Mouse (Mus musculus) left cerebral cortex, adult 9 months (tissue): Measurements from ENCODE around the gene Kmt5b.
A peak's percentile ranks its signal among the peaks of the same experiment; 100 is the strongest.

Experiments
- DNase-seq, 2 experiments: peaks; one replicate each; pipeline ENCODE4 v3.0.0; 2022; ENCODE audit warnings: low spot score in 2 of 2

The Kmt5b gene

DNA sequence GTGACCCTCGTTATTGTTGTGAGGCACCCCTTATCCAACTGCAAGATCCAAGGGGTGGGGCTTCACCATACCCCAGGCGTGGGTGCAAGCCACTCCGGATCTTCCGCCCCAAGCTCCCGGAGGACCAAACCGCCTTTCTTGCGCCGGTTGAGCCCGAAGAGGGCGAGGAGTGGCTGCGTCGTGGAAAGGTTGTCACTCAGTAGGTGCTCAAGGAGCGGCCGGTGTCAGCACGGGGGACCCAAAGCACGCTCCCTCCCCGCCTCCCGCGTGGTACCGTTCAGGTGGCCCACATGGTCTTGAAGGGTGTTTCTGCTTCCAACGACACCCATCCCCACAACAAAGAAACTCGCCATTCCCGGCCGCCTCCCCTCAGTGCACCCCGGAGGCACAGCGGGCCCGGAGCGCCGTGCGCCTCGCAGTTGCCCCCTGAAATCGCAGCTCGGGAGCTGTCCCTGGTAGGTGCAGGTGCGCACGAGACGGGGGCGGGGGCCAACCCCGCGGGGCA is at the start of gene Kmt5b:
Kmt5b (plus strand) TSS at position 146 of the 505 bp plus-strand sequence.
- DNase-seq: peak in 1 of 2 experiments; percentile 67

DNA sequence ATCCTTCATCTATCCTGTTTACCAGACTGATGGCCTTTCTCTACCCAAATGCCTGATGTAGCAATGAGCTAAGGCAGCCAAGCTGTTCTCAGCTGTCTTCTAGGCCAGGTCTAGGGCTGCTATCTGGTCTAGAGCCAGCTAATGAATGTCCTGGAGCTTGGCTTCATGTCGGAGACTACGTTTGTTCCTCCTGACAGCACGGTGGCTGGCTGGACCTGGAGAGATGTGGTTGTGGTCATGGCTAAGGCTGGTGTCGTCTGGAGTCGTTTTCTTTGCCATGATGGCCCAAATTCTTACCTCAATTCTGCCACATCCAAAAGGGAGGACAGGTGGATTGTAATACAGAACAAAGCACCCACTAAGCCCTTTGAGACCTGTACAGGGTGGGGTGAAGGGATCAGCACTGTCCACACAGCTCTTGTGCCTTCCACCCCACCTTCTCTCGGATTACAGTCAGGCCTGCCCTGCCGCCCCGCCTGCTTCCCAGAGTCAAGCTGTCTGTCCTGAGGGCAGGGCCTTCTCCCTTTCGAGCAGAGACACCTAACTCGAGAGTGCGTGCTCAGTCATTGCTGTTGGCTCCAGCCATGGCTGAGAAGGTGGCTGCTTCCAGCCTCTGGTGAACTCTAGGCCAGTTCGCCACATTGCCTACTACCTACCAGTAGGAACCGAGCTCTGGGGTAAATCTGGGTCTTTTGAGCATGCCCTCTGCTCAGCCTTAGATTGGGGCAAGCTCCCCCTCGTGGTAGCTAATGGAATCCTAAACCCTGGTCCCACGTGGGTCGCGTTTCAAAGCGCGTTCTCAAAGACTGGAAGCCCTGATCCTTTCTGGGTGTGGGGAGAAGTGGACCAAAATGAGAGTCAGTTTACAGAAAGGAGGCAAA is 48.5 kb upstream of the Kmt5b start:
- peak in 1 of 2 experiments; percentile 76 for DNase-seq

DNA sequence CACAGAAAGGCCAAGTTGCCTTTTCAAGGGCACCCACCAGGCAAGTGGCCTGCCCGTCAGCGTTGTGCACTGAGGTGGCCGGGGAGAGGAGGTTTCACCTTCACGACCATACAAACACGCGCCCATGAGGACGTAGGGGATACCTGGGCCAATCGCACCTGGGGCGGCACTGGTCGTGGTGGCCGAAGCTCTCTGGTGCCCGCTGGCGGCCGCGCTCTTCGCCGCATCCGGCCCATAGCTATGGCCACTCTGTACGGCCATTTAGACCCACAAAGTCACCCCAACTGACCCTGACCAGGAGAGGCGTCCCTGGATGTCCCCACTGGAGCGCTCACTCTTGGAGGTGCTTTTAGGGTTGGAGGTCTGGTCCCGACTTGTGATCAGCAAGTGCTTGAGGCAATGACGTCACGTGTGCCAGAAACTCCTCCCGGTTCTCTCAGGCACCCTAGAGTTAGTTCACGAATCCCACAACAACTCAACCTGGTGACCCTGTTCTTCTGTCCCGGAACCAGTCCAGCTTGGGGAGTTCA is 47.8 kb upstream of the Kmt5b start:
- DNase-seq: peak in 1 of 2 experiments; percentile 63

DNA sequence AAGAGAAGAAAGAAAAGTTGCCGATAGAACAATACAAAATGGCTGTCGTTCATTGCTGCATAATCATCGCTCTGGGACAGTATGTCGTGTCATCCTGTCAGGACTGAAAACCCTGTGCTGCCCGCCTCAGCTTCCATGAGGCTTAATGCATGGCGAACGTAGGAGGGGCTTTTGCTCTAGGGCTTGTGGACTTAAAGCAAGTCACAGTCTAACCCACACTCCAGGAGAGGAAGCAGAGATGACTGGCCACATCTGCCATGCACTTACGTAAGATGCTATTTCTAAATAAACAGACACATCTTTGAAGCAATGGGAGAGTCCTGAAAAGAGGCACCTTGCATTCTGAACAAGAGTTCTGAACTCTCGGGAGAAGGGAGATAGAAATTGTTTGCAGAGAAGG is 44.1 kb upstream of the Kmt5b start:
- no peak for DNase-seq

DNA sequence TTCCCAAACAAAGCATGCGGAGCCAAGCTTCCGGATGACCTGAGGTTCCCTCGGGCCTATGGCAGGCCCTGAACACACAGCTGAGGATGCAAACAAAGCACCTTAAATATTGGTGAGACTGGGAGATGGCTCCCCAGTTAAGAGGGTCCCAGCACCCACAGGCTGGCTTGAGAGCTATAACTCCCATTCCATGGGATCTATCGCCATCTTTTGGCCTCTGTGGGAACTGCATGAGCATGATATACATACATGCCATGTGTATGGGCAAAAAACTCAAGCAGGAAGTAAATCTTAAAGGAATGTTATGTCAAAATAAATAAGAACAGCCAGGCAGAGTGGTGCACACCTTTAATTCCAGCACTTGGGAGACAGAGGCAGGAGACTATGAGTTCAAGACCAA is 43.3 kb upstream of the Kmt5b start:
- DNase-seq: no peak

DNA sequence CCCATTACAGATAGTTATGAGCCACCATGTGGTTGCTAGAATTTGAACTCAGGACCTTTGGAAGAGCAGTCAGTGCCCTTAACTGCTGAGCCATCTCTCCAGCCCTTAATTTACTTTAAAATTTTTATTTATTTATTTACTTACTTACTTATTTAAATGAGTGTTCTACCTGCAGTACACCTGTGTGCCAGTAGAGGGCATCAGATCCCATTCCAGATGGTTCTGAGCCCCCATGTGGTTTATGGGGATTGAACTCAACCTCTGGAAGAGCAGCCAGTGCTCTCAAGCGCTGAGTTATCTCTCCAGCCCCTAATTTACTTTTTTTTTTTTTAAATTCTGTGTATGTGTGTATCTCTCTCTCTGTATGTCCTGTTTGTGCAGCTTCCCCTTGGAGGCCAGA is 42.4 kb upstream of the Kmt5b start:
- peak in 1 of 2 experiments; percentile 75 for DNase-seq

DNA sequence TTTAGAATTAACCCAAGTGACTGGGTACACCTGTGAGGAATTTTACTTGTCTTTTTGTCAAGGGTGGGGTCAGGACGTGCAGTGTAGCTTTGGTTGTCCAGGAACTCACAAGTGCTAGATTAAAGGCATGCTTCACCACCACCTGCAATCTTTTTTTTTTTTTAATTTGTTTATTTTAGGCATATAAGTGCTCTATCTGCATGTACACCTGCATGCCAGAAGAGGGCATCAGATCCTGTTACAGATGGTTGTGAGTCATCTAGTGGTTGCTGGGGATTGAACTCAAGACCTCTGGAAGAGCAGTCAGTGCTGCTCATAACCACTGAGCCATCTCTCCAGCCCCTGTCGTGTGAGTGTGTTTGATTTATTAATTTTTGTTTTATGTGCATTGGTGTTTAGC is 38.3 kb upstream of the Kmt5b start:
- no peak for DNase-seq

DNA sequence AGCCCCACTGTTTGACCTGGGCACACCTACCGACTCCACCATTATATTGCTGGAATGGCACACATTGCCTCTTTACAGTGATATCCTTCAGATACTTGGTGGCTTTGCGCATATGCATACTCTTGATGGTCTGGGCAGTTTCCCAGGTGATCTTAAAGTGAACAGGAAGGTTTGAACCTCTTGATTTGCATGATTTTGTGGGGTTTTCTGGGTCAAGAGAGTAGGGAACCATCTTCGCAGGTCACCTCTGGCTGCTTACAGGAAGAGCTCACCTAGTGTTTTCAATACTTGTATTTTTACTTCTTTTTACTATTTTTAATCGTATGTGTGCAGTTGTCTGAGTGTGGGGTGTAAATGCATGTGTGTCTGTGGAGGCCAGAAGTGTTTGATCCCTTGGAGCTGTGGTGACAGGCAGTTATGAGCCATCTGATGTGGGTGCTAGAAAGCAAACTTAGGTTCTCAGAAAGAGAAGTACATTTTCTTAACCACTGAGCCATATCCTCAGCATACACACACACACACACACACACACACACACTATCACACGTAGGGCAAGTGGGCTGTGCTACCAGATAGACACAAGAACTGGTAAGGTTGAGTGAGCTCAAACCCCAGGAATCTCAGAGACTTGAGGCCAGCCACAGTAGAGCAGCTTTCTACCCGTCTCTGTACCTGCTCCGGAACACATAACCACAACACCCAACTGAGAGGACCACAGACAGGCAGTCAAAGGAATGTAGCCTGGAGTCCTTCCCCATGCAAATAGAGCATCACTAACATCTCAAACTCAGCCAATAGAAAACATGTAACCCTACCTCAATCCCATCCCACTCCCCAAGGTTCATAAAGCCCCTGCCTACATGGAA is 36.2 kb upstream of the Kmt5b start:
- no peak for DNase-seq

DNA sequence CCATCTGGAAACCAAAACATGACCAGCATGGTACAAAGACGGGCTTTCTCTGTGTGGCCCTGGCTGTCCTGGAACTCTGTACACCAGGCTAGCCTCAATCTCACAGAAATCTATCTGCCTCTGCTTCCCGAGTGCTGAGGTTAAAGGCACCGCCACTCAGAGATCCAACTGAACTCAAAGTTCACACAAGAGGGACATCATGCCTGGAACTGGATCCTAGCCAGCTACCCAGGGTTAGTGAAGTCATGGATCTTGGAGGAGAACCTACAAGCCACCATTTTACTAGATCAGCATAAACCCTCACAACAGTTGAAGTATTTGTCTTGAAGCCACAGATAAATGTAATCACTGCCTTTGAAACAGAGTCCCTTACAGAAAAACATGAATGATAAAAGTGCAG is 31.2 kb upstream of the Kmt5b start:
- DNase-seq: no peak

DNA sequence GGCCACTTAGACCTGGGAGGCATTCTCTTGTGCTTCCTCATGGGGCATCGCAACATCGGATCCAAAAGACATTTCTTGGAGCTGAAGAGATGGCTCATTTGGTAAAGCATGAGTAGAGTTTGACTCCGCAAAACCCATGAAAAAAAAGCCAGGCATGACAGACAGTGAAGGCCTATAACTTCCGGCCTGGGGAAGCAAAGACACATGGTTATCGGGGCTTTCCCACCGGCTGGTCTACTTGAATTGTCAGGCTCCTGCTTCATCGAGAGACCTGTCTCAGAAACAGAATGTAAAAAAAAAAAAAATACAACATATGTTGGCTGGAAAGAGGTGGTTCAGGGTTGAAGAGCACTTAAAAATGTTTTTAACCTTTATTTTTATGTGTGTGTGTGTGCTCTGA is 27.6 kb upstream of the Kmt5b start:
- DNase-seq: no peak

DNA sequence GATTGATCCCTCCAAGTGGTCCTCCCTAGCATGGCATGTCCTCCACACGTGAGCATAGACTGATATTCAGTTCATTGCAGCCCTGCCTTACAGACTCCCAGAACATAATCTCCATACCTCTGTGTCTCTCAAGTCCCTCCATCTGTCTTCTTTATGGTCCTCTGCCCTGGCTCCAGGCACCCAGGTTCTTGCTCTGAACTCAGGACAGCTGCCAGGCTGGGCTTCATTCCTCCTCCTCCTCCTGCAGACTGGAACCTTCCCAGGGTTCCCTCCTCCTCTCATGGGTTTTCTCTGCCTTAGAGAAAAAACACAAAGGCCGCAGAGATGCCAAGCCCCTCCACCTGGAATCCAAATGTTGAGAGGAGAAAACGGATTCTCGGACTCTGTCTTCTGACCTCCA is 24.5 kb upstream of the Kmt5b start:
- DNase-seq: no peak

DNA sequence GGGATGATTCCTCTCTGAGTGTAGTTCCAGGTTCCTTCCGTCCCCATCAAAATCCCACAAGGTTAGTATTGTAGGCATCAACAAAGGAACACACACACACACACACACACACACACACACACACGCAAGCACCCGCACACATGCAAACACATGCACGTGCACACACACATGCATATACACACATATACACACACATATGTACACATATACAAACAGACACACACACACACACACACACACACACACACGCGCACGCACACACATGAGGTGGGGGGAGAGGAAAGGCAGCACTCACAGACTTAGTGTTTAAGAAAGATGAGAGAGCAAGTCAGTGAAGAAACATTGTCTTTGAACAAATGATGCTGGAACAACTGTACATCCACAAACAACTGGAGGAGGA is 23.9 kb upstream of the Kmt5b start:
- DNase-seq: no peak

DNA sequence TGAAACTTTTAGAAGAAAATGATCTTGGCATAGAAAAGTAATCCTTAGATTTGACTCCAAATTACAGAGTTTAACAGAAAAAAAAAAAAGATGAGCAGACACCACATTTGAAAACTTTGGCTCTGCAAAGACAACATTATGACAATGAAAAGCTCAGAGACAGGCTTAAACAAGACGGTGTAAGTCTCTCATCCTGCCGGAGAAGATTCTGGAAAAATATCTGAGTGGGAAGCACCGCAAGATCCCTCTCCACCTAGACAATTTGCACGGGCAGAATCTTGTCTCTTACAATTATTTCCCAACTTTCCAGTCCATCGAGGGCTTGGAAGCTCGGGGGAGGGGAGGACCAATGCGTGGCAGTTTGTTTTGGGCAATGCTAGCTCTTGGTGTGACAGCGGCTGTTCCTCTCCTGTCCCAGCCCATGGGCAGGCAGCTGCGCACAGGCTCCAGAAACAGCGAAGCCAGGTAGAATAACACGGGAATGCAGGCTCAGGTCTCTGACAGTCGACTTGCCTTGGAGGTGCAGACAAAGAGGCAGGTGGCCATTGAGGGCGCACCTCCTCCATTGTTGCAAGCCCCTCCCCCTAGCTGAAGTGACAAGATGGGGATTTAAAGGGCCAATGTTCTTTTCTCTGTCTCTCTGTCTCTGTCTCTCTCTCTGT is 23.2 kb upstream of the Kmt5b start:
- DNase-seq: peak in 1 of 2 experiments; percentile 42

DNA sequence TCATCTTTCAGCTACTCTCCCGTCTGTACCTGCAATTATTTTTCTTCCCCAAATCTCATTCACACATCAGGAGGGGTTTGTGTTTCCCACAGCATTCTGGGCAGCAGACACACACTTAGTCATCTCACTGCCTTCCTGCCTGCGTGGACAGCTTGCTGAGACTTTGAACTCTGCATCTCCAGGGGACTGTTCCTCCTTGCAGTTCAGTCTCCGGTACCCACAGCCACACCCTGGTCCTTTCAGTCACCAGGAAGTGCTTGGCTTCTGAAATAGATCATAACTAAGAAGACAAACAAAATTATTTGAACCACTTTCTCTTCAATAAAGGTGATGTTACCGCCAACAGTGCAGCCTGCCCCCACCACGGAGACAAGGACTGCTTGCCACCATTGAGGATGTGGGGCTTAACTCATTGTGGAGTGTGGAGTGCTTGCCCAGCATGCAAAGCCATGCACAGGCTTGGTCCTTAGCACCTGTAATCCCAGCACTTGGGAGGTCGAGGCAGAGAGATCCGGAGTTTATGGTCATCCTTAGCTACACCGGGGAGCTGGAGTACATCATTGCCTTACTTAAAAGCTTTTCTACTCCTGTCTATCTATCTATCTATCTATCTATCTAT is 14.5 kb upstream of the Kmt5b start:
- DNase-seq: no peak

DNA sequence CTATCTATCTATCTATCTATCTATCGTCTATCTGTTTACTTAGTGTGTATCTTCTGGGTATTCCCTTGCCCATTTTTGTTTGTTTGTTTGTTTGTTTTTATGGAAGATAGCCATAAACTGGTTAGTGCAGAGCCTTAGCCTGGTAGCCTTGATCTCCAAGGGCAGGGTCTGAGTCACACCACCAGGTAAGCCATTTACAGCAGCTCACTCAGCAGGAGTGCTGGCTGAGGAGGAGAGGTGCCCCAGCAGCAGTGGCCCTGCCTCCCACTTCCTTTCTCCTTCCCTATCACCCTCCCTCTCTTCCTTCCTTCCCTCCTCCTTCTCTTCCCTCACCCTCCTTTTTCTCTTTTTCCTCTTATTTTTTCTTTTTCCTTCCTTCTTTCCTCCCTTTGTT is 14.0 kb upstream of the Kmt5b start:
- DNase-seq: no peak

DNA sequence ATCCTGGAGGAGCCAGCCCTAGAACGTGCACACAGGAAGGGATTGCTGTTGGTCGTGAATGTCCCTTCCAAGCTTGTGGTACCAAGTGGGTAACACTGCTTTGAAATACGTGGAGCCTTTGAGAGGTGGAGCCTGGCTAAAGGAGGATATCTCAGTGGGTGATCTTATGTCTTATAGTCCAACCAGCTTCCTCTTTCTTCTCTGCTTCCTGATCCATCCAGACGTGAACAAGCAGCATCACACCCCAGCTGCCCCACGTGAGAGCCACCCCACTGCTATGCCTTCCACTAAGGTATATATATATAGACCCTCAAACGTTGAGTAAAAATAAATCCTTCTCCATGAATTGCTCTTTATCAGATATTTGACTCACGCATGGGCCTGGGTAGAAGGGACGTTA is 13.5 kb upstream of the Kmt5b start:
- DNase-seq: no peak

DNA sequence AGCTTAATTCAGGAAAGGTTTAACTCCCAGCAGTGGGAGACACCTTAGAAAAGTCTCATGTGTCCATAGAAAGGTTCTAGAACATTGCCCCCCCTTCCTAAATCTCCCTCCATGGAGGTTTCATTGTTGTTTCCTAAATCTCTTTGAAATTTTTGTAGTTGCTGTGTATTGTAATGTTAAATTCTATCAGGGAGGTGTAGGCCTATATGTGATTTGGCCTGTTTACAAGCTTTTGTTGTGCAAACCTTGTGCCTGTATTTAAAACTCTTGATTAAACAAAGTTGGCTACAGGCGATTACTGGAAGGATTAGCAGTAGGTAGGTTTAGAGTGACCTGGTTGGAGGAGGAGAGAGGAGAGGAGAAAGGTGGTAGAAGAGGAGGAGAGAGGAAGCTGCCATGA is 9.4 kb upstream of the Kmt5b start:
- DNase-seq: no peak

DNA sequence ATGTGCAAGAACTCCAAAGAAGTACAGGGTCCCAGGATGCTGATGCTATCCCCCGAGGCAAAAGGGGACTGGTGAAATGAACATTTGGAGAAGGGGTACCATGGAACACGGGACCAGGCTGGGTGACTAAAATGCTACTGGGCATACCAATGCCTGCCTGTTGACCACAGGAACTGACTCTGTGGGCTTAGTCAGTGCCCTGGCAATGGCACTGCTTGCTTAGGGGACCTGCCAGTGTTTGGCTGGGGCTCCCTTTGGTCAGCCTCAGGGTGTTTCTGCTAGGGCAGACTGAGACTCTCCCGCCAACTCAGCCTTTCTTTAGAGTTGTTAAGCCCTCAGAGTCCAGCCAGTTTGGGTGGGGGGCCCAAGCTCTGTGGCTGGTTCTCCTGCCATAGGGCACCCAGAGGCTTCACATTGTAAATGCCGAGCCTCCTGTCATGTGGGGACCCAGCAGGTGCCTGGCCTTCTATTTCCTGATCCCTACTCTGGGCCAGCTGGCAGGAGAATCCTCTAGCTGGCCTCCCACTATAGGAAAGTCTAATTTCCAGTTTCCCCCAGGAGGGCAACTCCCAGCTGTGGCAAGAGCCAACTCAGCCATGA is 1.9 kb upstream of the Kmt5b start:
- DNase-seq: no peak

DNA sequence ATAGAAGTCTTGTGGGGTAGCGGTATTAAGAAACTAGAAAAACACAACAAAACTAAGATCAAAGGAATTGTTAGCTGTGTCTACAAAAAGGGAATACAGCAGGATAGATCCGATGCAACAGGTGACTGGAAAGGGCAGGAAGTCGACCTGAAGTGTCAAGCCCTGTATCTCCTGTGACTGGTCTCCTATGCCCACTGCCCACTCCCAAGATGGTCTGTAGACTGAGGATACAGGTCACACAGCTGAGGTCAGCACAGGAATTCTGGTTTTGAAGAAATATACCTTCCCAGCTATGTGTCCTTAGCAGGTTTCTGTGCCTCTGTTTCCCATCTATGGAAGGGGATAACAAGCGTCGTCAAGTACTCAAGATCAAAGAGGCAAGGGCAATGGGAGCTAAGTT is 843 bp upstream of the Kmt5b start:
- DNase-seq: no peak

DNA sequence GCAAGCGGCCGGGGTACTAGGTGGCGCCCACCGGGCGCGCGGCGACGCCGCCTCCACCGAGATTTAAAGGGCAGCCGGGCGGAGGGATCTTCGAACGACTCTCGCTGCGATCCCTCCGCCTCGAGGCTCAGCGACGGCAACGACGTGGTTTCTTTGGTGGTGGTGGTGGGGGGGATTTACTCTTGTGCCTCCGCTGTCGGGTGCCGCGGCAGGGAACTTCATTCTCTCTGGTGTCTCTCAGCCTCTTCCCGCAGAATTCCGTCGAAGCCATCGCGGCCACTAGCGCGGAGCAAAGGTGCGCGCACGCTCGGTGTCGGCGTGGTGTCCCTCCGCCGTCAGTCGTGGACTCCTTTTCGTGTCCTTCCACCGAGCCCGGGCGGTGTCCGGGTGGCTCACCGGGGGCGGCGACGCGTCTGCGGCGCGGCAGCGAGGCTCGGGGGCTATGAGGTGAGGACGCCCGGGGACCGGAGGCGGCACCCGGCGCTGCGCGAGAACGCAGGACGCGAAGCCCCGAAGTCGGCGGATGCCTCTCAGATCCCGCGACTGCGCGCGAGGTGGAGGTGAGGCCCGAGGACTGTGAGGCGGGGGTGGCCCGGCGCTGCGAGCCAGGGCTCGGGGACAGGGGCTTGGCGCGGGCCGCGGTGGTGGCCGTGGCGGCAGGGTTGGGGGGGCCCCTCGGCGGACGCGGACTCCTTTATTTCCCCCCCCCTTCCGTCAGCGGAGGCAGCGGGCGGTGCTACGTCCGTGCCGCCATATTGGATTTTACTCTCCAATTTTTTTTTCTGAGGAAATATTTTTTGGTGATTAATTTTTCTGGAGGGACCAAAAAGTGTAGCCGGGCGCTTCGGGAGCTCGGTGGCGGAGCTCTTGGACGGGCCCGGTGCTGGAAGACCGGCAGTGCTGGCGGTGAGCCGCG is 818 bp downstream of the Kmt5b start:
- DNase-seq: peak; percentile 65 to 84
